Mouse (Mus musculus) mature B cell (primary cell): ENCODE data around the gene Il9r.

ENCODE experiments used
- in situ Hi-C: fragments of 300-500 bp; cut with MboI; formaldehyde crosslinking; loops from 2 replicates; pipeline ENCODE4 v1.14.3; 2019

Il9r gene

GRCm38 (mm10) chr11:32198256-32198955 lies 1.7 kb downstream of the Il9r start:
- in situ Hi-C loops = no loop called here

- in situ Hi-C loops = no loop called here
Measured at GRCm38 (mm10) chr11:32197766-32198165, 2.3 kb downstream of the Il9r start.

- in situ Hi-C loops = no loop called here
Measured at GRCm38 (mm10) chr11:32196727-32197126, 3.4 kb downstream of the Il9r start.

GRCm38 (mm10) chr11:32195867-32196540 lies 4.1 kb downstream of the Il9r start:
- in situ Hi-C loops = no loop called here

GRCm38 (mm10) chr11:32194626-32195025 lies 5.5 kb downstream of the Il9r start:
- in situ Hi-C loops = no loop called here

GRCm38 (mm10) chr11:32194086-32194485 lies 6.0 kb downstream of the Il9r start:
- in situ Hi-C loops = no loop called here

- in situ Hi-C loops = no loop called here
Measured at GRCm38 (mm10) chr11:32193156-32193555, 6.9 kb downstream of the Il9r start.

- in situ Hi-C loops = no loop called here
Measured at GRCm38 (mm10) chr11:32190603-32191110, 9.4 kb downstream of the Il9r start.

- in situ Hi-C loops = no loop called here
Measured at GRCm38 (mm10) chr11:32190119-32190518, 10.0 kb downstream of the Il9r start.

GRCm38 (mm10) chr11:32189434-32189833 lies 10.6 kb downstream of the Il9r start:
- in situ Hi-C loops = no loop called here

GRCm38 (mm10) chr11:32188881-32189280 lies 11.2 kb downstream of the Il9r start:
- in situ Hi-C loops = no loop called here

- in situ Hi-C loops = no loop called here
Measured at GRCm38 (mm10) chr11:32187256-32187655, 12.8 kb downstream of the Il9r start.

GRCm38 (mm10) chr11:32186031-32186430 lies 14.0 kb downstream of the Il9r start:
- in situ Hi-C loops = no loop called here

- in situ Hi-C loops = no loop called here
Measured at GRCm38 (mm10) chr11:32184469-32184868, 15.6 kb downstream of the Il9r start.

GRCm38 (mm10) chr11:32181973-32182868 lies 17.9 kb downstream of the Il9r start:
- in situ Hi-C loops = no loop called here

GRCm38 (mm10) chr11:32181246-32181645 lies 18.8 kb downstream of the Il9r start:
- in situ Hi-C loops = no loop called here

GRCm38 (mm10) chr11:32178506-32178905 lies 21.6 kb downstream of the Il9r start:
- in situ Hi-C loops = no loop called here

GRCm38 (mm10) chr11:32166683-32167082 lies 33.4 kb downstream of the Il9r start:
- in situ Hi-C loops = no loop called here

- in situ Hi-C loops = no loop called here
Measured at GRCm38 (mm10) chr11:32161922-32162804, 37.9 kb downstream of the Il9r start.

GRCm38 (mm10) chr11:32161500-32161899 lies 38.6 kb downstream of the Il9r start:
- in situ Hi-C loops = no loop called here

- in situ Hi-C loops = no loop called here
Measured at GRCm38 (mm10) chr11:32160341-32160740, 39.7 kb downstream of the Il9r start.
